ENCODE assay signal across 12 mouse cellular contexts in genomic region chr9:103133493-103134124, GRCm38 (mm10). TPM values are rescaled to one million over a fixed set of nuclear protein-coding genes. Genes with fewer than 3 reads are reported as not detected.
DNase-seq lines count a peak whose midpoint lies in the region; ATAC-seq and TF ChIP-seq lines count a peak whose summit lies in the region.
"Had no signal": no experiment of that assay in that cellular context is flagged by ENCODE, and none has a peak within 500 bp of the region (broad histone marks: within the 10 kb centered on the region; RNA-seq: fewer than 3 reads in every experiment).

No protein-coding gene starts in this region.

- H3K27ac ChIP-seq in heart, embryonic 12.5 days (ENCODE audit: poor library complexity, severe bottlenecking), result no peak overlapping the region
- H3K27ac ChIP-seq in heart, embryonic 11.5 days (ENCODE audit: low read depth, low read length), result no peak overlapping the region
- peak overlapping the region; percentile 44 for H3K27ac ChIP-seq in embryonic facial prominence, embryonic 10.5 days (replicated peaks)
- H3K27ac ChIP-seq in hindbrain, embryonic 13.5 days, result peak overlapping the region; percentile 89
- H3K27ac ChIP-seq in neural tube, embryonic 12.5 days, result 0 out of 2 replicates have a peak overlapping the region, but pooled peaks have one; percentile 16
- H3K27ac ChIP-seq in lung, postnatal 0 days (ENCODE audit: low read length), result no peak overlapping the region
- H3K27ac ChIP-seq: limb, embryonic 15.5 days had no signal

- 0 out of 2 replicates have a peak, but pooled peaks have one; percentile 16 for ATAC-seq in heart, embryonic 12.5 days (ENCODE audit: insufficient number of reproducible peaks, low FRiP score)
- no peak for ATAC-seq in heart, embryonic 11.5 days (replicated peaks; ENCODE audit: insufficient number of reproducible peaks, low FRiP score, low TSS enrichment)
- peak; percentile 33; the same call in 1 of the 2 replicates for ATAC-seq in hindbrain, embryonic 13.5 days (ENCODE audit: low FRiP score)
- peak; percentile 49; the same call in 1 of the 2 replicates for ATAC-seq in neural tube, embryonic 12.5 days (ENCODE audit: low FRiP score, low read depth)
- ATAC-seq in lung, postnatal 0 days, result no peak

- no peak for DNase-seq in embryonic facial prominence, embryonic 10.5 days (ENCODE audit: low spot score)
- no peak for DNase-seq in right cerebral cortex, postnatal 25 days
- no peak for DNase-seq in lung, postnatal 0 days (ENCODE audit: low spot score)
- no peak for DNase-seq in thymus, adult 18-20 months
- DNase-seq: cerebellum, adult 9-11 months; gastrocnemius, postnatal 14 days; heart, postnatal 10 days had no signal

- WGBS in heart, embryonic 12.5 days, result 42% methylated on average over 6 of the region's 6 CpGs
- 40% methylated on average over 6 of the region's 6 CpGs for WGBS in heart, embryonic 11.5 days (ENCODE audit: insufficient replicate concordance)
- 23% methylated on average over 6 of the region's 6 CpGs for WGBS in embryonic facial prominence, embryonic 10.5 days
- 21% methylated on average over 6 of the region's 6 CpGs for WGBS in hindbrain, embryonic 13.5 days
- 23% methylated on average over 6 of the region's 6 CpGs for WGBS in neural tube, embryonic 12.5 days
- 65% methylated on average over 6 of the region's 6 CpGs for WGBS in lung, postnatal 0 days

- H3K36me3 ChIP-seq in heart, embryonic 12.5 days, result no peaks in the 10 kb centered on the region
- no peaks in the 10 kb centered on the region for H3K36me3 ChIP-seq in heart, embryonic 11.5 days (ENCODE audit: control insufficient read depth, insufficient read depth, low read length)
- peaks cover 10% of the 10 kb centered on the region; the same call in 1 of the 2 replicates for H3K36me3 ChIP-seq in embryonic facial prominence, embryonic 10.5 days (replicated peaks)
- H3K36me3 ChIP-seq in hindbrain, embryonic 13.5 days, result peaks cover 5% of the 10 kb centered on the region
- H3K36me3 ChIP-seq in neural tube, embryonic 12.5 days, result peaks cover 4% of the 10 kb centered on the region
- no peaks in the 10 kb centered on the region for H3K36me3 ChIP-seq in lung, postnatal 0 days (ENCODE audit: insufficient read depth, low read length)
- H3K36me3 ChIP-seq: limb, embryonic 15.5 days had no signal

- no peak for TF ChIP-seq EP300 in lung, postnatal 0 days (IDR thresholded peaks at IDR 0.05)

- no peak overlapping the region for H3K9ac ChIP-seq in heart, embryonic 12.5 days
- H3K9ac ChIP-seq in heart, embryonic 11.5 days (ENCODE audit: low read depth, low read length), result no peak overlapping the region
- H3K9ac ChIP-seq in hindbrain, embryonic 13.5 days, result peak overlapping the region; percentile 55
- no peak overlapping the region for H3K9ac ChIP-seq in neural tube, embryonic 12.5 days
- no peak overlapping the region for H3K9ac ChIP-seq in lung, postnatal 0 days (replicated peaks; ENCODE audit: low read depth)
- H3K9ac ChIP-seq: limb, embryonic 15.5 days had no signal

- no peak overlapping the region for H3K4me2 ChIP-seq in heart, embryonic 12.5 days
- no peak overlapping the region for H3K4me2 ChIP-seq in heart, embryonic 11.5 days
- no peak overlapping the region for H3K4me2 ChIP-seq in hindbrain, embryonic 13.5 days
- no peak overlapping the region for H3K4me2 ChIP-seq in neural tube, embryonic 12.5 days (replicated peaks)
- no peak overlapping the region for H3K4me2 ChIP-seq in lung, postnatal 0 days (replicated peaks; ENCODE audit: low read depth, low read length)
- H3K4me2 ChIP-seq: limb, embryonic 15.5 days had no signal

- H3K27me3 ChIP-seq in heart, embryonic 12.5 days (replicated peaks), result 0 out of 2 replicates have a peak, but pooled peaks cover 4% of the 10 kb centered on the region
- H3K27me3 ChIP-seq in heart, embryonic 11.5 days (ENCODE audit: control insufficient read depth, insufficient read depth, low read length), result no peaks in the 10 kb centered on the region
- H3K27me3 ChIP-seq in embryonic facial prominence, embryonic 10.5 days (replicated peaks; ENCODE audit: low read depth, poor library complexity, severe bottlenecking), result no peaks in the 10 kb centered on the region
- H3K27me3 ChIP-seq in hindbrain, embryonic 13.5 days, result no peaks in the 10 kb centered on the region
- no peaks in the 10 kb centered on the region for H3K27me3 ChIP-seq in neural tube, embryonic 12.5 days (replicated peaks)
- H3K27me3 ChIP-seq in lung, postnatal 0 days (replicated peaks; ENCODE audit: insufficient read depth, low read length), result no peaks in the 10 kb centered on the region
- H3K27me3 ChIP-seq: limb, embryonic 15.5 days had no signal

- H3K4me1 ChIP-seq in heart, embryonic 12.5 days (replicated peaks), result peaks cover 32% of the 10 kb centered on the region
- peaks cover 20% of the 10 kb centered on the region for H3K4me1 ChIP-seq in heart, embryonic 11.5 days (ENCODE audit: control insufficient read depth, insufficient read depth, low read length)
- peaks cover 35% of the 10 kb centered on the region for H3K4me1 ChIP-seq in embryonic facial prominence, embryonic 10.5 days
- H3K4me1 ChIP-seq in hindbrain, embryonic 13.5 days (replicated peaks), result peaks cover 67% of the 10 kb centered on the region
- peaks cover 42% of the 10 kb centered on the region for H3K4me1 ChIP-seq in neural tube, embryonic 12.5 days
- H3K4me1 ChIP-seq in lung, postnatal 0 days (ENCODE audit: insufficient read depth, low read depth, low read length), result no peaks in the 10 kb centered on the region

- no peaks in the 10 kb centered on the region; the same call in 1 of the 2 replicates for H3K9me3 ChIP-seq in heart, embryonic 12.5 days (replicated peaks)
- H3K9me3 ChIP-seq in heart, embryonic 11.5 days (replicated peaks; ENCODE audit: control insufficient read depth, low read length), result no peaks in the 10 kb centered on the region
- no peaks in the 10 kb centered on the region for H3K9me3 ChIP-seq in embryonic facial prominence, embryonic 10.5 days
- H3K9me3 ChIP-seq in hindbrain, embryonic 13.5 days, result no peaks in the 10 kb centered on the region
- H3K9me3 ChIP-seq in neural tube, embryonic 12.5 days, result no peaks in the 10 kb centered on the region
- H3K9me3 ChIP-seq in lung, postnatal 0 days (ENCODE audit: low read length), result no peaks in the 10 kb centered on the region
- H3K9me3 ChIP-seq: limb, embryonic 15.5 days had no signal

- no peak for TF ChIP-seq CTCF in lung, postnatal 0 days (IDR thresholded peaks at IDR 0.05)

- no peak overlapping the region for H3K4me3 ChIP-seq in heart, embryonic 12.5 days
- no peak overlapping the region for H3K4me3 ChIP-seq in heart, embryonic 11.5 days (ENCODE audit: low read depth, low read length)
- no peak overlapping the region for H3K4me3 ChIP-seq in embryonic facial prominence, embryonic 10.5 days
- no peak overlapping the region for H3K4me3 ChIP-seq in hindbrain, embryonic 13.5 days
- H3K4me3 ChIP-seq in neural tube, embryonic 12.5 days, result no peak overlapping the region
- H3K4me3 ChIP-seq in lung, postnatal 0 days (ENCODE audit: low read depth, low read length), result no peak overlapping the region
- H3K4me3 ChIP-seq: limb, embryonic 15.5 days had no signal

RNA-seq across cellular contexts. Expression of gene Rab6b, which starts 22.0 kb away (rescaled TPM):
- polyA plus RNA-seq in heart, embryonic 12.5 days (2016; fragmentation: Nextera tagmentation; extraction: Ambion mirVana), result 3.0 and 3.2 TPM in 2 replicates
- 1.4 and 1.7 TPM in 2 replicates for polyA plus RNA-seq in heart, embryonic 11.5 days (2014; fragmentation: Nextera tagmentation; extraction: Ambion mirVana)
- 6.8 and 8.4 TPM in 2 replicates for polyA plus RNA-seq in embryonic facial prominence, embryonic 10.5 days (2016; fragmentation: Nextera tagmentation; extraction: Ambion mirVana)
- polyA plus RNA-seq in hindbrain, embryonic 13.5 days (2015; fragmentation: Nextera tagmentation; extraction: Ambion mirVana), result 80.2 and 83.1 TPM in 2 replicates
- polyA plus RNA-seq in neural tube, embryonic 12.5 days (2016; fragmentation: Nextera tagmentation; extraction: Ambion mirVana), result 55.5 and 61.1 TPM in 2 replicates
- polyA plus RNA-seq in lung, postnatal 0 days (2015; fragmentation: Nextera tagmentation; extraction: Ambion mirVana), result 6.8 and 7.3 TPM in 2 replicates

Comparison
In these comparisons a context has a peak if more than half of its experiments do, and no peak if none do; other contexts are left out.
1. ATAC-seq: peak in heart, embryonic 12.5 days (single experiment), hindbrain, embryonic 13.5 days (single experiment) and neural tube, embryonic 12.5 days (single experiment); none in heart, embryonic 11.5 days (single experiment) and lung, postnatal 0 days (single experiment).
2. H3K27ac ChIP-seq: peak in embryonic facial prominence, embryonic 10.5 days (single experiment), hindbrain, embryonic 13.5 days (single experiment) and neural tube, embryonic 12.5 days (single experiment); none in heart, embryonic 12.5 days (single experiment), heart, embryonic 11.5 days (single experiment) and lung, postnatal 0 days (single experiment).